Mouse (Mus musculus) spleen, adult 2 months (tissue): ENCODE results near the gene Cd68.
"Not testable (repeated sequence)": the region's sequence is repeated elsewhere in the genome, so short reads cannot be mapped to it uniquely, and the experiment has no call there.

Experiments used
- CTCF ChIP-seq: fragments of 200-500 bp; IDR thresholded peaks from 2 replicates; pipeline ENCODE4 v1.5.1; 2011; ENCODE audit warnings: mild to moderate bottlenecking, inconsistent platforms; ENCODE audit not compliant: insufficient read depth, insufficient read length, insufficient replicate concordance; ENCODE audit errors: extremely low read depth
- POLR2A ChIP-seq: fragments of 200-500 bp; IDR thresholded peaks from 2 replicates; pipeline ENCODE4 v1.6.1; 2011; ENCODE audit warnings: low read depth, low read length, inconsistent platforms

GRCm38 (mm10) chr11:69624339-69624738 lies 41.6 kb downstream of the Cd68 start:
- not testable (repeated sequence) for TF ChIP-seq POLR2A, CTCF
